Mouse (Mus musculus) stomach, embryonic 15.5 days (tissue): ENCODE data around the gene Gm49405. TPM values are rescaled to one million over a fixed set of nuclear protein-coding genes. Genes with fewer than 3 reads are reported as not detected.

ENCODE experiments used
- polyA plus RNA-seq: library from polyadenylated mRNA; unstranded; fragments of >200 nt; fragmentation: Nextera tagmentation; extraction: Ambion mirVana; gene quantifications from 2 replicates; pipeline ENCODE4 v1.2.1, GENCODE M21; 2015

Gene Gm49405
- polyA plus RNA-seq, 1 experiment from 2014 or later = 3.5 TPM

Other genes starting within 250 kb of the Gm49405 start
- 24.4 and 26.3 TPM in 2 replicates for gene Kmt5b, start 233.2 kb upstream of the Gm49405 start, polyA plus RNA-seq
- gene Chka, start 148.9 kb upstream of the Gm49405 start, polyA plus RNA-seq = 56.9 and 65.3 TPM in 2 replicates
- 34.7 and 42.6 TPM in 2 replicates for gene Tcirg1, start 93.5 kb upstream of the Gm49405 start, polyA plus RNA-seq
- 312 and 320 TPM in 2 replicates for gene Ndufs8, start 87.9 kb upstream of the Gm49405 start, polyA plus RNA-seq
- gene Aldh3b1, start 70.8 kb upstream of the Gm49405 start, polyA plus RNA-seq = 3.6 and 4.2 TPM in 2 replicates
- 21.4 and 22.2 TPM in 2 replicates for gene Unc93b1, start 65.4 kb upstream of the Gm49405 start, polyA plus RNA-seq
- 0.06 and 0.12 TPM in 2 replicates for gene Aldh3b3, start 42.0 kb upstream of the Gm49405 start, polyA plus RNA-seq
- 14.6 and 22.8 TPM in 2 replicates for gene Aldh3b2, start 28.3 kb upstream of the Gm49405 start, polyA plus RNA-seq
- gene Acy3, start 14.1 kb upstream of the Gm49405 start, polyA plus RNA-seq = 9.2 and 9.8 TPM in 2 replicates
- 0.21 and 0.31 TPM in 2 replicates for gene Tbx10, start 7.9 kb upstream of the Gm49405 start, polyA plus RNA-seq
- 32.2 and 33.6 TPM in 2 replicates for gene Nudt8, start within 50 bp of the Gm49405 start, polyA plus RNA-seq
- 4.0 and 4.5 TPM in 2 replicates for gene Doc2g, start 2.7 kb downstream of the Gm49405 start, polyA plus RNA-seq
- gene Ndufv1, start 12.2 kb downstream of the Gm49405 start, polyA plus RNA-seq = 198 and 218 TPM in 2 replicates
- gene Gstp1, start 37.4 kb downstream of the Gm49405 start, polyA plus RNA-seq = 711 and 842 TPM in 2 replicates
- 13.2 and 19.1 TPM in 2 replicates for gene Gstp2, start 45.4 kb downstream of the Gm49405 start, polyA plus RNA-seq
- 3.3 and 7.1 TPM in 2 replicates for gene Gstp3, start 58.9 kb downstream of the Gm49405 start, polyA plus RNA-seq
- 3.1 and 3.6 TPM in 2 replicates for gene Cabp2, start 81.0 kb downstream of the Gm49405 start, polyA plus RNA-seq
- gene Cdk2ap2, start 96.6 kb downstream of the Gm49405 start, polyA plus RNA-seq = 121 and 130 TPM in 2 replicates
- gene Pitpnm1, start 99.4 kb downstream of the Gm49405 start, polyA plus RNA-seq = 12.9 and 16.2 TPM in 2 replicates
- 79.0 and 91.0 TPM in 2 replicates for gene Aip, start 125.2 kb downstream of the Gm49405 start, polyA plus RNA-seq
- not detected in 2 replicates for gene Gpr152, start 139.2 kb downstream of the Gm49405 start, polyA plus RNA-seq
- gene Cabp4, start 143.4 kb downstream of the Gm49405 start, polyA plus RNA-seq = 0.13 and 0.19 TPM in 2 replicates
- 164 and 180 TPM in 2 replicates for gene Coro1b, start 148.0 kb downstream of the Gm49405 start, polyA plus RNA-seq
- gene Ptprcap, start 153.0 kb downstream of the Gm49405 start, polyA plus RNA-seq = 6.4 and 7.5 TPM in 2 replicates
- gene Rps6kb2, start 162.7 kb downstream of the Gm49405 start, polyA plus RNA-seq = 44.7 and 49.5 TPM in 2 replicates
- gene Carns1, start 174.9 kb downstream of the Gm49405 start, polyA plus RNA-seq = 1.5 and 2.0 TPM in 2 replicates
- 3.0 and 4.0 TPM in 2 replicates for gene Tbc1d10c, start 190.7 kb downstream of the Gm49405 start, polyA plus RNA-seq
- 745 and 766 TPM in 2 replicates for gene Ppp1ca, start 191.4 kb downstream of the Gm49405 start, polyA plus RNA-seq
- 25.4 and 27.4 TPM in 2 replicates for gene Rad9a, start 201.0 kb downstream of the Gm49405 start, polyA plus RNA-seq
- 5.4 and 6.2 TPM in 2 replicates for gene Clcf1, start 213.6 kb downstream of the Gm49405 start, polyA plus RNA-seq
- not detected in 2 replicates for gene AC109138.7, start 213.7 kb downstream of the Gm49405 start, polyA plus RNA-seq
- 26.7 and 36.4 TPM in 2 replicates for gene Pold4, start 231.3 kb downstream of the Gm49405 start, polyA plus RNA-seq